Mouse (Mus musculus) kidney, adult 2 months (tissue): ENCODE data around the gene Tial1. TPM values are rescaled to one million over a fixed set of nuclear protein-coding genes. Genes with fewer than 3 reads are reported as not detected.

ENCODE experiments used
- DNase-seq: peaks from one replicate; pipeline ENCODE4 v3.0.0; 2021
- H3K27ac ChIP-seq: fragments of 200-500 bp; 2 replicates; pipeline ENCODE4 v1.5.1; 2012; ENCODE audit warnings: low read depth, low read length, control low read depth, inconsistent platforms; ENCODE audit not compliant: insufficient read depth
- H3K27me3 ChIP-seq: fragments of 200-500 bp; replicated peaks from 2 replicates; pipeline ENCODE4 v1.6.1; 2012; ENCODE audit warnings: mild to moderate bottlenecking, moderate library complexity, low read length, inconsistent platforms; ENCODE audit not compliant: control insufficient read depth, insufficient read depth
- H3K36me3 ChIP-seq: fragments of 200-500 bp; 2 replicates; pipeline ENCODE4 v1.6.1; 2012; ENCODE audit warnings: mild to moderate bottlenecking, moderate library complexity, low read length, inconsistent platforms; ENCODE audit not compliant: control insufficient read depth, insufficient read depth
- H3K4me1 ChIP-seq: fragments of 200-500 bp; 2 replicates; pipeline ENCODE4 v1.6.1; 2011; ENCODE audit warnings: low read length; ENCODE audit not compliant: control insufficient read depth, insufficient read depth
- H3K4me3 ChIP-seq: fragments of 200-500 bp; 2 replicates; pipeline ENCODE4 v1.5.1; 2011; ENCODE audit warnings: mild to moderate bottlenecking, low read depth, low read length, control low read depth; ENCODE audit not compliant: insufficient read depth
- CTCF ChIP-seq: fragments of 200-500 bp; conservative IDR thresholded peaks from 2 replicates; pipeline ENCODE4 v1.5.1; 2011; ENCODE audit warnings: low read depth, mild to moderate bottlenecking, control low read depth, low read length, moderate library complexity, mixed read lengths; ENCODE audit not compliant: insufficient read depth, insufficient read length
- POLR2A ChIP-seq: fragments of 200-500 bp; IDR thresholded peaks from one replicate; pipeline ENCODE4 v1.6.1; 2011; ENCODE audit warnings: low read depth, low read length, control low read depth
- WGBS: fragments of 180-500 bp; shearing (Covaris S2); methylation state at CpG from one replicate; pipeline ENCODE4 v1.1.7; 2018; 5-methylcytosine and 5-hydroxymethylcytosine counted together
- polyA plus RNA-seq: library from polyadenylated mRNA; depleted of rRNA; stranded (reverse); fragments of >200 nt; gene quantifications from 2 replicates; pipeline ENCODE4 v1.2.3, GENCODE M21; 2012; rRNA removed

Tial1 gene
- polyA plus RNA-seq: 21.9 and 22.2 TPM in 2 replicates

- Histone ChIP-seq H3K27ac (peak within 1 kb of the TSS; percentile 99), H3K27me3 (no peaks in the 10 kb centered on the region), H3K36me3 (no peaks in the 10 kb centered on the region), H3K4me1 (peaks cover 3% of the 10 kb centered on the region; the same call in 1 of the 2 replicates), H3K4me3 (peak within 1 kb of the TSS; percentile 84)
- under 1% methylated on average over 69 of the region's 69 CpGs for WGBS
- no peak for TF ChIP-seq POLR2A
- TF ChIP-seq CTCF: no peak
- DNase-seq: peak; percentile 99
Observed at GRCm38 (mm10) chr7:128461285-128462215, at the start of gene Tial1. Gene Tial1, minus strand, starts transcription at chr7:128461717.

GRCm38 (mm10) chr7:128504091-128504490, 42.6 kb upstream of the Tial1 start:
- H3K36me3 ChIP-seq: no peaks in the 10 kb centered on the region
- no peak overlapping the region for H3K4me3 ChIP-seq
- 92% methylated on average over 6 of the region's 6 CpGs for WGBS
- H3K4me1 ChIP-seq: no peaks in the 10 kb centered on the region
- H3K27me3 ChIP-seq: no peaks in the 10 kb centered on the region
- DNase-seq: no peak
- no peak for TF ChIP-seq POLR2A
- no peak for TF ChIP-seq CTCF
- no peak overlapping the region for H3K27ac ChIP-seq

- Histone ChIP-seq H3K4me1 (no peaks in the 10 kb centered on the region), H3K36me3 (no peaks in the 10 kb centered on the region), H3K27ac (no peak overlapping the region), H3K27me3 (no peaks in the 10 kb centered on the region), H3K4me3 (no peak overlapping the region)
- TF ChIP-seq CTCF: no peak
- TF ChIP-seq POLR2A: no peak
- no peak for DNase-seq
- WGBS: 82% methylated on average over 6 of the region's 6 CpGs
Observed at GRCm38 (mm10) chr7:128499801-128500200, 38.3 kb upstream of the Tial1 start.

GRCm38 (mm10) chr7:128494546-128494945, 33.0 kb upstream of the Tial1 start:
- no peaks in the 10 kb centered on the region for H3K27me3 ChIP-seq
- H3K4me1 ChIP-seq: no peaks in the 10 kb centered on the region
- H3K36me3 ChIP-seq: no peaks in the 10 kb centered on the region
- 90% methylated on average over 5 of the region's 5 CpGs for WGBS
- TF ChIP-seq POLR2A (no peak), CTCF (no peak)
- H3K27ac ChIP-seq: no peak overlapping the region
- DNase-seq: no peak
- H3K4me3 ChIP-seq: no peak overlapping the region

GRCm38 (mm10) chr7:128488986-128489385, 27.5 kb upstream of the Tial1 start:
- no peak overlapping the region for H3K27ac ChIP-seq
- TF ChIP-seq CTCF (no peak), POLR2A (no peak)
- no peaks in the 10 kb centered on the region for H3K36me3 ChIP-seq
- H3K27me3 ChIP-seq: no peaks in the 10 kb centered on the region
- no peak for DNase-seq
- no peaks in the 10 kb centered on the region for H3K4me1 ChIP-seq
- WGBS: 94% methylated on average over 3 of the region's 3 CpGs
- no peak overlapping the region for H3K4me3 ChIP-seq

GRCm38 (mm10) chr7:128474322-128474721, 12.8 kb upstream of the Tial1 start:
- Histone ChIP-seq H3K4me1 (no peaks in the 10 kb centered on the region; the same call in 1 of the 2 replicates), H3K27ac (no peak overlapping the region), H3K27me3 (no peaks in the 10 kb centered on the region), H3K4me3 (no peak overlapping the region), H3K36me3 (no peaks in the 10 kb centered on the region)
- 17% methylated on average over 10 of the region's 10 CpGs for WGBS
- DNase-seq: peak; percentile 90
- TF ChIP-seq CTCF (peak; percentile 73), POLR2A (no peak)

- H3K36me3 ChIP-seq: no peaks in the 10 kb centered on the region
- WGBS: 74% methylated on average over 5 of the region's 5 CpGs
- no peak overlapping the region for H3K4me3 ChIP-seq
- TF ChIP-seq CTCF: no peak
- TF ChIP-seq POLR2A: no peak
- H3K27me3 ChIP-seq: no peaks in the 10 kb centered on the region
- no peak for DNase-seq
- H3K4me1 ChIP-seq: peaks cover 3% of the 10 kb centered on the region; the same call in 1 of the 2 replicates
- no peak overlapping the region for H3K27ac ChIP-seq
Observed at GRCm38 (mm10) chr7:128462406-128462805, 889 bp upstream of the Tial1 start.
